Mouse (Mus musculus) neural tube, embryonic 11.5 days (tissue): Measurements from ENCODE around the gene Epas1. TPM values are rescaled to one million over a fixed set of nuclear protein-coding genes. Genes with fewer than 3 reads are reported as not detected.

Experiments used
- polyA plus RNA-seq: library from polyadenylated mRNA; unstranded; fragments of >200 nt; fragmentation: Nextera tagmentation; extraction: Ambion mirVana; gene quantifications from 2 replicates; pipeline ENCODE4 v1.2.1, GENCODE M21; 2014

The Epas1 gene
- polyA plus RNA-seq, 1 experiment from 2014 or later = 8.7 TPM

Other genes with a start within 250 kb of the Epas1 start
- gene Gm10309, start 248.5 kb upstream of the Epas1 start, polyA plus RNA-seq = 0.23 TPM in 1 of 2 replicates, not detected in the other
- gene Tmem247, start 163.6 kb downstream of the Epas1 start, polyA plus RNA-seq = not detected in 2 replicates
- not detected in 2 replicates for gene Atp6v1e2, start 194.2 kb downstream of the Epas1 start, polyA plus RNA-seq
- gene Rhoq, start 209.4 kb downstream of the Epas1 start, polyA plus RNA-seq = 12.2 and 13.8 TPM in 2 replicates